Mouse (Mus musculus): Measurements from ENCODE around the gene Rhbdd2.

DNA sequence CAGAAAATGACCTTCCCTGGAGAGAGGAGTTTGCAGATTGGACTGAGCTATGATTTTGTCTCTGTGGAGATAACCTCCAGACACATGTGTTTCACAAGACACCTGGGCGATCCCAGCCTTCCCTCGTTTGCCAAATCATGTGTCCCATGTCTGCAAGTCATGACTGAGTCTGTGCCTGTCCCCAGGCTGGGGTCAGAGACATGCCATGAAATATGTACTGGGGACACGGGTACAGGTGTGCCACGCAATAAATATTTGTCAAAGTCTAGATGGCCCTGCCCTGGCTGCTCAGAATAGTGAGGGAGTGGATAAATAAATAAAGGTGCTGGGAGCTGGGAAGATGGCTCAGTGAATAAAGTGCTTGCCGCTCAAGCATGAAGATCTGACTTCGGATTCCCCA is 13.6 kb downstream of the Rhbdd2 start:
- no peak for TF ChIP-seq HCFC1 (IDR thresholded peaks at IDR 0.05; ENCODE audit: borderline replicate concordance, insufficient read depth, low read length)
- TF ChIP-seq ZNF384 (IDR thresholded peaks at IDR 0.05; ENCODE audit: low read depth, low read length): no peak
- TF ChIP-seq CHD2 (IDR thresholded peaks at IDR 0.05; ENCODE audit: low read depth, low read length): no peak

Measured in ES-E14 (cell line).